Mouse (Mus musculus): ENCODE data around the gene Ccn5. TPM values are rescaled to one million over a fixed set of nuclear protein-coding genes. Genes with fewer than 3 reads are reported as not detected.

The Ccn5 gene
- total RNA-seq, 2 experiments from 2014 or later = not detected

GRCm38 (mm10) chr2:163838043-163838442 is 17.4 kb downstream of the Ccn5 start:
- ATAC-seq (replicated peaks; ENCODE audit: poor library complexity, severe bottlenecking) = peak; percentile 99

DNA sequence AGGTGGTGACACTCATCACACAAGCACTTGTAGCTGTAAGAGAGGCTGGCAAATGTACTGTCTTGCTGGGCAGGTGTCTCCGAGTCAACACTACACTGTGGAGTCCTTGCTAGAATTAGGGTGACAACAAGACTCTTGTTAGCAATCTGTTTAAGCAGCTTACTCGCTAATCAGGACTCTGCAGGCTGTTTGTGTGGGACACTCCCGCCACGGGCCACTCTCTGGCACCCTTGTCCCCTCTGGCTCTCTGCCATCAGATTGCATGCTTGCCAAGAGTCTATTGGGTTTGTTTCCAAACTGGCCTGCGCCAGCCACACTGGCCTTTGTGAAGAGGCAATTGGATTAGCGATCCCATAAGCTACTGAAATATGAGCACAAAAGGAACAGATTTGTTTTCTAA is 18.9 kb downstream of the Ccn5 start:
- ATAC-seq (replicated peaks; ENCODE audit: poor library complexity, severe bottlenecking) = no peak

GRCm38 (mm10) chr2:163842043-163842442 is 21.4 kb downstream of the Ccn5 start:
- no peak for ATAC-seq (replicated peaks; ENCODE audit: poor library complexity, severe bottlenecking)

GRCm38 (mm10) chr2:163853461-163853901 is 32.8 kb downstream of the Ccn5 start, which contains the start of gene Kcnk15:
Gene Kcnk15, plus strand, starts transcription at chr2:163853651.
- peak; percentile 60 for ATAC-seq (replicated peaks; ENCODE audit: poor library complexity, severe bottlenecking)

DNA sequence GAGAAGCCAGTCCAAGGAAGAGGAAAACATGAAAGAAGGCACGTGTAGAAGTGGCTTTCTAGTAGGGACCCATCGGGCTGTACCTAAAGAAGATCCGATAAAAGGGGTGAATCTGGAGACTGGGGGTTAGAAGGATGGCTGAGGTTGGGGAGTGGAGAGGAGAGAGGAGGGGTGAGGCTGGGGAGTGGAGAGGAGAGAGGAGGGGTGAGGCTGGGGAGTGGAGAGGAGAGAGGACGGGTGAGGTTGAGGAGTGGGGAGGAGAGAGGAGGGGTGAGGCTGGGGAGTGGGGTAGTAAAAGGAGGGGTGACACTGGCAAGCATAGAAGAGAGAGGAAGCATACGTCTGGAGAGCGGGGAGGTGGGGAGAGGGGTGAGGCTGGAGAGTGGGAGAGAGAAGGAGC is 36.6 kb downstream of the Ccn5 start:
- ATAC-seq (replicated peaks; ENCODE audit: poor library complexity, severe bottlenecking) = no peak

- peak; percentile 74; the same call in 1 of the 2 replicates for ATAC-seq (replicated peaks; ENCODE audit: poor library complexity, severe bottlenecking)
Measured at GRCm38 (mm10) chr2:163858254-163858947, 37.7 kb downstream of the Ccn5 start.

DNA sequence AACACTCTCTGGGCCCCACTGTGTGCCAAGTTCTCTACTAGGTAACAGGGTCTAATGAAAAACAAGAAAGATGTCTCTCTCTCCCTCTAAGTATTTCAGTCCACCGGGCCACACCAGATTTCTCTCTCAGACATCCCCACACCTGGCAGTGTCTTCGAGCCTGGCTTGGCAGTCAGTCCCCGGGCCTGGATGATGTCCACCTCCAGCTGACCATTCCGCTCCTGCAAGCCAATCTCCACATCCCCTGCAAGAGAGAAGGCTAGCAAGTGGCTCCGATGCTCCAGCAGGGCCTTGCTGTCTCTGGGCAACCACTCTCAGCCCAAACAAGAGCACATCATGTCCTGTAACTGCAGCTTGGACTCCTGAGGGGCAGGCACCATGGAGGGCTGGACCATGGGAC is 44.6 kb downstream of the Ccn5 start:
- ATAC-seq (replicated peaks; ENCODE audit: poor library complexity, severe bottlenecking) = no peak

DNA sequence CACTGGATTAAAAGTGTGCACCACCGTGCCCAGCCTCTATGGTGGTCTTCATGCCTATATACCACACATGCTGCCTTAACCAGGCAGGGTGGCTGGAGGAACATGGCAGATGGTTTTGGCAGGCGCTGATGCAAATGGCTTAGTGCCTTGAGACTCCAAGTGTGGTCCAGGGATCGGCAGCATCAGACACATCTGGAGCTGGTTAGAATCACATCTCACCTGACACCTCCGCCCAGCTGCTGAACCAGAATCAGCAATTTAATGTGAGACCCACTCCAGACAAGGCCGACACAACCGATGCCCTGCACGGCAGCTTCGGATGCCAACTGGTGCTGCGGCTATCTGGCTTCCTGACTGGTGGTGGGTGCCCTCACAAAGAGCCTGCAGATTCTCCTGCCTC is 45.4 kb downstream of the Ccn5 start:
- ATAC-seq (replicated peaks; ENCODE audit: poor library complexity, severe bottlenecking) = no peak

- ATAC-seq (replicated peaks; ENCODE audit: poor library complexity, severe bottlenecking) = no peak
Measured at GRCm38 (mm10) chr2:163869783-163870182, 49.1 kb downstream of the Ccn5 start.

DNA sequence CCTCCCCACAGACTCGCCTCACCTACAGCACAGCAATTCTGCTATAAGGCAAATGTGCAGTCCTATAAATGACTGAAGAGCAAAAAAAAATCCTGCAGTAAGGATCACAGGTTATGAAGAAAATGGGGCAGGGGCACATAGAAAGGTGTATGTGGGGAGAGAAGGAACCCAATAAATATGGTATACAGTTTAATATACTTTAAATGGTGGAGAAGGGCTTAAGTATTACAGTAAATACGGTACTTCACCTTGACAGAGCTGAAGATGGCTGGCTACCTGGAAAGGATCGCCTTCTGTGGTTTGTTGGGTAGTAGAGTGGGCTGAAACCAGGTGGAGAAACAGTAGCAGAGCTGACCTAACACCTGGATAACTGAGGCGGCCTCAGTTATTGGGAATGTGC is 50.6 kb downstream of the Ccn5 start:
- no peak for ATAC-seq (replicated peaks; ENCODE audit: poor library complexity, severe bottlenecking)

DNA sequence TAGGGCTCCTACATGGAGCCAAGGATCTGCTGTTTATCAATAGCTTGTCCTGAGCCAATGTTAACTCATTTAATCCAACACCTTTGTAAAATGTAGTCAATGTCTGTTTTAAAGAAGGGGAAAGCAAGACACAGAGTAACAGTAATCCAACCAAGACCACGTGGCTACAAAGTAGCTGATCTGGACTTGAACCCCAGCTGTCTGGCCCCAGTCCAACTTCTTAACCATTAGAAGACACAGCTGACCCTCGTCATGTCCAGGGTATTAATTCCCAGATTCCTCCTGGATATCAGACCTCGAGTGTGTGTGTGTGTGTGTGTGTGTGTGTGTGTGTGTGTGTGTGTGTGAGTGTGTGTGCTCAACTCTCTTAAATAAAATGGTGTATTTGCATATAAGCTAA is 51.2 kb downstream of the Ccn5 start:
- no peak for ATAC-seq (replicated peaks; ENCODE audit: poor library complexity, severe bottlenecking)

GRCm38 (mm10) chr2:163874877-163875276 is 54.2 kb downstream of the Ccn5 start:
- ATAC-seq (replicated peaks; ENCODE audit: poor library complexity, severe bottlenecking) = no peak

DNA sequence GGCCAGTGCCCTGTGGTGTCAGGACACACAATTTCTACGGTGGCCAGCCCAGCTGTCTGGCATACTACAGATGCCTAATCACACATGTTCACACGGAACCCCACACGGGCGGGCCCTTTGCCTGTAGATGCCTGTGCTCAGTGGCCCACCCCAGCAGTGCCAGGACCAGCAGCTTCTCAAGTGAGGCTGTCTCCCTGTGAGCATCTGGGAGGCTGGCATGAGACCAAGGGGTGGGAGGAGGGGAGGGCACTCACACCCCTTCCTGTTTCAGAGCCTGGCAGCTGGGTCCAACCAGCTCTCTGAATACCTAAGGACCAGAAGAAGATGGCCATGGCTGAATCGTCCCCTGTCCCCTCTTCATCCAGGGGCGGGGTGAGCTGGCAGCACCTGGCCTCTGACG is 54.8 kb downstream of the Ccn5 start:
- no peak for ATAC-seq (replicated peaks; ENCODE audit: poor library complexity, severe bottlenecking)

GRCm38 (mm10) chr2:163876830-163877498 is 56.3 kb downstream of the Ccn5 start:
- ATAC-seq (replicated peaks; ENCODE audit: poor library complexity, severe bottlenecking) = no peak

DNA sequence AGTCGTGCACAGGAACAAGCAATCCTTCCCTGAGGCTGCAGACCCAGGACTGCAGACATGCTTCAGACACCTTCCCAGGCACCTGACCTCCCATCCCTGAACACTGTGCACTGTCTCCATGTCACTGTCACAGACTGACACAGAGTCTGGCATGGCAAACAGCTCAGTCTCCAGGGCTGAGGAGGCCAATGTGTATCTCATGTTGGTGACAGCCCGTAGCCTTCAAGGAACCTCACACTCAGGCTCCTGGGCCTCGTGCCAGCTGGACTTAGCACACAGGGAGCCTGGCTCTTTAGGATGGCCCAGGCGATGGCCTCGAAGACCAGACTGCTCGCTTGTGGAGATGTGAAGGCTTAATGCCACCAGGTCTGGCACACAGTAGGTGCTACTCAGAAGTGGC is 60.2 kb downstream of the Ccn5 start:
- ATAC-seq (replicated peaks; ENCODE audit: poor library complexity, severe bottlenecking) = no peak

Other genes with a start within 250 kb of the Ccn5 start
- gene Ttpal, start 218.5 kb upstream of the Ccn5 start, total RNA-seq (2014; fragmentation: Nextera tagmentation) = 21.1 and 21.8 TPM in 2 replicates
- gene Ttpal, start 218.5 kb upstream of the Ccn5 start, total RNA-seq (2017) = 12.7 and 13.3 TPM in 2 replicates
- gene Serinc3, start 175.7 kb upstream of the Ccn5 start, total RNA-seq (2014; fragmentation: Nextera tagmentation) = 505 and 572 TPM in 2 replicates
- 503 and 505 TPM in 2 replicates for gene Serinc3, start 175.7 kb upstream of the Ccn5 start, total RNA-seq (2017)
- gene Pkig, start 162.5 kb upstream of the Ccn5 start, total RNA-seq (2014; fragmentation: Nextera tagmentation) = 89.1 and 89.4 TPM in 2 replicates
- gene Pkig, start 162.5 kb upstream of the Ccn5 start, total RNA-seq (2017) = 52.2 and 65.1 TPM in 2 replicates
- gene Ada, start 70.6 kb upstream of the Ccn5 start, total RNA-seq (2014; fragmentation: Nextera tagmentation) = 14.7 and 22.8 TPM in 2 replicates
- 17.0 and 19.3 TPM in 2 replicates for gene Ada, start 70.6 kb upstream of the Ccn5 start, total RNA-seq (2017)
- not detected in 2 replicates for gene Kcnk15, start 32.8 kb downstream of the Ccn5 start, total RNA-seq (2014; fragmentation: Nextera tagmentation)
- not detected in 2 replicates for gene Kcnk15, start 32.8 kb downstream of the Ccn5 start, total RNA-seq (2017)
- gene Rims4, start 97.8 kb downstream of the Ccn5 start, total RNA-seq (2014; fragmentation: Nextera tagmentation) = not detected in 2 replicates
- gene Rims4, start 97.8 kb downstream of the Ccn5 start, total RNA-seq (2017) = not detected in 2 replicates
- gene Ywhab, start 174.1 kb downstream of the Ccn5 start, total RNA-seq (2014; fragmentation: Nextera tagmentation) = 125 and 137 TPM in 2 replicates
- gene Ywhab, start 174.1 kb downstream of the Ccn5 start, total RNA-seq (2017) = 64.1 and 69.6 TPM in 2 replicates
- not detected in 2 replicates for gene Pabpc1l, start 204.6 kb downstream of the Ccn5 start, total RNA-seq (2014; fragmentation: Nextera tagmentation)
- gene Pabpc1l, start 204.6 kb downstream of the Ccn5 start, total RNA-seq (2017) = not detected in 2 replicates
- 132 and 145 TPM in 2 replicates for gene Stk4, start 249.5 kb downstream of the Ccn5 start, total RNA-seq (2014; fragmentation: Nextera tagmentation)
- 123 and 133 TPM in 2 replicates for gene Stk4, start 249.5 kb downstream of the Ccn5 start, total RNA-seq (2017)